Mouse (Mus musculus): ENCODE results near the gene Sorcs2.
"Not testable (repeated sequence)": the region's sequence is repeated elsewhere in the genome, so short reads cannot be mapped to it uniquely, and the experiment has no call there.

The Sorcs2 gene

GRCm38 (mm10) chr5:36390591-36390927, 7.4 kb downstream of the Sorcs2 start:
- not testable (repeated sequence) for DNase-seq (ENCODE audit: low spot score)

- no peak for DNase-seq (ENCODE audit: low spot score)
Observed at GRCm38 (mm10) chr5:36389731-36390590, 8.0 kb downstream of the Sorcs2 start.

- no peak for DNase-seq (ENCODE audit: low spot score)
Observed at GRCm38 (mm10) chr5:36385062-36385461, 12.9 kb downstream of the Sorcs2 start.

GRCm38 (mm10) chr5:36383431-36383830, 14.5 kb downstream of the Sorcs2 start:
- DNase-seq (ENCODE audit: low spot score): no peak

- no peak for DNase-seq (ENCODE audit: low spot score)
Observed at GRCm38 (mm10) chr5:36382721-36383120, 15.2 kb downstream of the Sorcs2 start.

GRCm38 (mm10) chr5:36382134-36382693, 15.7 kb downstream of the Sorcs2 start:
- no peak for DNase-seq (ENCODE audit: low spot score)

GRCm38 (mm10) chr5:36379938-36380511, 17.9 kb downstream of the Sorcs2 start:
- DNase-seq (ENCODE audit: low spot score): no peak

- no peak for DNase-seq (ENCODE audit: low spot score)
Observed at GRCm38 (mm10) chr5:36378370-36378738, 19.6 kb downstream of the Sorcs2 start.

- DNase-seq (ENCODE audit: low spot score): no peak
Observed at GRCm38 (mm10) chr5:36377456-36378369, 20.2 kb downstream of the Sorcs2 start.

GRCm38 (mm10) chr5:36375886-36376285, 22.1 kb downstream of the Sorcs2 start:
- no peak for DNase-seq (ENCODE audit: low spot score)

GRCm38 (mm10) chr5:36374221-36375050, 23.5 kb downstream of the Sorcs2 start:
- peak; percentile 31 for DNase-seq (ENCODE audit: low spot score)

GRCm38 (mm10) chr5:36373246-36373891, 24.6 kb downstream of the Sorcs2 start:
- DNase-seq (ENCODE audit: low spot score): peak; percentile 34

- DNase-seq (ENCODE audit: low spot score): no peak
Observed at GRCm38 (mm10) chr5:36371731-36372130, 26.2 kb downstream of the Sorcs2 start.

GRCm38 (mm10) chr5:36369261-36369684, 28.7 kb downstream of the Sorcs2 start:
- DNase-seq (ENCODE audit: low spot score): no peak

- DNase-seq (ENCODE audit: low spot score): no peak
Observed at GRCm38 (mm10) chr5:36368511-36369135, 29.3 kb downstream of the Sorcs2 start.

- no peak for DNase-seq (ENCODE audit: low spot score)
Observed at GRCm38 (mm10) chr5:36367911-36368310, 30.0 kb downstream of the Sorcs2 start.

- DNase-seq (ENCODE audit: low spot score): no peak
Observed at GRCm38 (mm10) chr5:36367181-36367610, 30.7 kb downstream of the Sorcs2 start.

- no peak for DNase-seq (ENCODE audit: low spot score)
Observed at GRCm38 (mm10) chr5:36361749-36362148, 36.2 kb downstream of the Sorcs2 start.

- no peak for DNase-seq (ENCODE audit: low spot score)
Observed at GRCm38 (mm10) chr5:36360343-36360742, 37.6 kb downstream of the Sorcs2 start.

GRCm38 (mm10) chr5:36359535-36360243, 38.2 kb downstream of the Sorcs2 start:
- DNase-seq (ENCODE audit: low spot score): peak; percentile 28

Measured in T-cell, adult 2 months (primary cell).